Comparison of ENCODE assay signal across 33 mouse cellular contexts in genomic region chr10:42661916-42662315, GRCm38 (mm10).
"Had no signal": no experiment of that assay in that cellular context is flagged by ENCODE, and none has a peak within 500 bp of the region (broad histone marks: within the 10 kb centered on the region; RNA-seq: fewer than 3 reads in every experiment).

No protein-coding gene starts in this region.

- H3K4me3 ChIP-seq: limb, embryonic 10.5 days; limb, embryonic 12.5 days; limb, embryonic 13.5 days; limb, embryonic 15.5 days; liver, embryonic 12.5 days; liver, embryonic 13.5 days; liver, embryonic 15.5 days; lung, embryonic 15.5 days; megakaryocyte, embryonic 14.5 days; midbrain, embryonic 10.5 days; midbrain, embryonic 12.5 days; midbrain, embryonic 13.5 days; midbrain, embryonic 15.5 days; myocyte; neural tube, embryonic 12.5 days; neural tube, embryonic 13.5 days had no signal

- ATAC-seq: liver, embryonic 12.5 days; liver, postnatal 0 days; lung, postnatal 0 days; midbrain, embryonic 13.5 days; midbrain, embryonic 15.5 days; midbrain, embryonic 16.5 days had no signal

- H3K27ac ChIP-seq: limb, embryonic 10.5 days; limb, embryonic 12.5 days; limb, embryonic 13.5 days; limb, embryonic 15.5 days; liver, embryonic 12.5 days; liver, embryonic 13.5 days; liver, embryonic 14.5 days; liver, embryonic 15.5 days; lung, embryonic 15.5 days; macrophage; midbrain, embryonic 10.5 days; midbrain, embryonic 12.5 days; midbrain, embryonic 13.5 days; midbrain, embryonic 15.5 days; neural tube, embryonic 12.5 days; neural tube, embryonic 13.5 days had no signal

- H3K27me3 ChIP-seq: limb, embryonic 12.5 days; limb, embryonic 13.5 days; limb, embryonic 15.5 days; liver, embryonic 12.5 days; liver, embryonic 13.5 days; liver, embryonic 15.5 days; lung, embryonic 15.5 days; midbrain, embryonic 12.5 days; midbrain, embryonic 13.5 days; midbrain, embryonic 15.5 days; neural tube, embryonic 12.5 days; neural tube, embryonic 13.5 days had no signal

- DNase-seq: left cerebral cortex, postnatal 4 days; liver; liver, embryonic 13.5 days; liver, postnatal 0 days; lung, adult 18-20 months; lung, adult 2 months; lung, embryonic 14.5 days; lung, postnatal 10 days; lung, postnatal 14 days; lung, postnatal 36 days; lung, postnatal 4 days; midbrain, embryonic 14.5 days had no signal

- H3K36me3 ChIP-seq: limb, embryonic 10.5 days; limb, embryonic 12.5 days; limb, embryonic 13.5 days; limb, embryonic 15.5 days; liver, embryonic 12.5 days; liver, embryonic 13.5 days; liver, embryonic 15.5 days; lung, embryonic 15.5 days; midbrain, embryonic 10.5 days; midbrain, embryonic 12.5 days; midbrain, embryonic 13.5 days; midbrain, embryonic 15.5 days; neural tube, embryonic 12.5 days; neural tube, embryonic 13.5 days had no signal

- H3K4me1 ChIP-seq: limb, embryonic 10.5 days; limb, embryonic 12.5 days; limb, embryonic 13.5 days; limb, embryonic 15.5 days; liver, embryonic 12.5 days; liver, embryonic 13.5 days; liver, embryonic 15.5 days; lung, embryonic 15.5 days; megakaryocyte, embryonic 14.5 days; midbrain, embryonic 10.5 days; midbrain, embryonic 12.5 days; midbrain, embryonic 13.5 days; midbrain, embryonic 15.5 days; neural tube, embryonic 12.5 days; neural tube, embryonic 13.5 days had no signal

- H3K4me2 ChIP-seq: limb, embryonic 12.5 days; limb, embryonic 13.5 days; limb, embryonic 15.5 days; liver, embryonic 11.5 days; liver, embryonic 12.5 days; liver, embryonic 13.5 days; liver, embryonic 15.5 days; lung, embryonic 14.5 days; lung, embryonic 15.5 days; midbrain, embryonic 11.5 days; midbrain, embryonic 12.5 days; midbrain, embryonic 13.5 days; midbrain, embryonic 15.5 days; neural tube, embryonic 12.5 days; neural tube, embryonic 13.5 days had no signal

- H3K9ac ChIP-seq: limb, embryonic 12.5 days; limb, embryonic 13.5 days; limb, embryonic 15.5 days; liver, embryonic 12.5 days; liver, embryonic 13.5 days; liver, embryonic 14.5 days; liver, embryonic 15.5 days; liver, postnatal 0 days; lung, embryonic 14.5 days; lung, embryonic 15.5 days; midbrain, embryonic 12.5 days; midbrain, embryonic 13.5 days; midbrain, embryonic 15.5 days; neural tube, embryonic 12.5 days; neural tube, embryonic 13.5 days had no signal

- H3K9me3 ChIP-seq: limb, embryonic 10.5 days; limb, embryonic 12.5 days; limb, embryonic 13.5 days; limb, embryonic 15.5 days; liver, embryonic 12.5 days; liver, embryonic 13.5 days; liver, embryonic 15.5 days; lung, embryonic 15.5 days; midbrain, embryonic 10.5 days; midbrain, embryonic 12.5 days; midbrain, embryonic 13.5 days; midbrain, embryonic 15.5 days; neural tube, embryonic 12.5 days; neural tube, embryonic 13.5 days had no signal
